Mouse (Mus musculus) lung, adult 2 months (tissue): ENCODE results near the gene Art5.

Source experiments
- CTCF ChIP-seq: fragments of 200-500 bp; IDR thresholded peaks from 2 replicates; pipeline ENCODE4 v1.5.1; 2011; ENCODE audit warnings: mild to moderate bottlenecking, low read length, control low read depth; ENCODE audit not compliant: insufficient read depth
- POLR2A ChIP-seq: fragments of 200-500 bp; IDR thresholded peaks from 2 replicates; pipeline ENCODE4 v1.6.1; 2011; ENCODE audit warnings: low read depth, mild to moderate bottlenecking, control low read depth, low read length, borderline replicate concordance; ENCODE audit errors: extremely low read depth

DNA sequence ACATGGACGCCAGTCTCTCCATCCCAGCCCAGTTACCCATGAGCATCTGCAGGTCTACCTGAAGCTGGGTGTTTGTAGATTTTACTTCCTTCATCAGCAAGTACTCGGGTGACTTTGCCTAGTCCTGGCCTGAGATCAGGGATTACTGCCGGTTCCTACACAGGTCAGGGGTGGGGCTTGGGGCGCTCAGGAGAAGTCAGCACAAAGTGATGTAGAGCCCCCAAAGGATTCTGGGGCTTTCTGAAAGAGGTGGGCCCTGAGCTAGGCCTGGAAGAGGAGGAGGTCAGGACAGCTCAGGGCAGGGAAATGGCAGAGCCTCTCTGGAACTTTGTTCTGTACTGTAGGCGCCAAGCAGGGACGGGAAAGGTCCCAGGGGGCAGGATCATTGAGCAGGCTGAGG lies 6.6 kb downstream of the Art5 start:
- TF ChIP-seq CTCF = no peak
- TF ChIP-seq POLR2A = no peak
